Mouse (Mus musculus): ENCODE results near the gene Fkbp10. TPM values are rescaled to one million over a fixed set of nuclear protein-coding genes. Genes with fewer than 3 reads are reported as not detected.

Fkbp10 gene
- polyA plus RNA-seq, 1 experiment: 10.0 TPM

GRCm38 (mm10) chr11:100441797-100442196 is 26.3 kb downstream of the Fkbp10 start, which contains the start of the genes Nt5c3b and Klhl10:
Gene Nt5c3b (minus strand): TSS chr11:100441808.
Gene Klhl10 (plus strand): TSS chr11:100441917.
- Histone ChIP-seq H3K4me1 (ENCODE audit: control insufficient read depth, insufficient read depth, insufficient read length, low read length) (peaks cover 4% of the 10 kb centered on the region; the same call in 1 of the 2 replicates), H3K27me3 (ENCODE audit: control insufficient read depth, insufficient read depth, low read length) (no peaks in the 10 kb centered on the region), H3K27ac (ENCODE audit: insufficient read depth, low read depth, low read length) (no peak within 1 kb of the TSS), H3K36me3 (ENCODE audit: control insufficient read depth, insufficient read depth, low read length) (no peaks in the 10 kb centered on the region), H3K4me3 (ENCODE audit: low read depth, low read length) (peak within 1 kb of the TSS; percentile 74)
- WGBS: 86% methylated on average over 8 of the region's 8 CpGs
- TF ChIP-seq CTCF (IDR thresholded peaks at IDR 0.05; ENCODE audit: extremely low read depth, insufficient read length, insufficient replicate concordance, low read depth, low read length): no peak
- no peak for TF ChIP-seq POLR2A (IDR thresholded peaks at IDR 0.05; ENCODE audit: low read depth, low read length)

DNA sequence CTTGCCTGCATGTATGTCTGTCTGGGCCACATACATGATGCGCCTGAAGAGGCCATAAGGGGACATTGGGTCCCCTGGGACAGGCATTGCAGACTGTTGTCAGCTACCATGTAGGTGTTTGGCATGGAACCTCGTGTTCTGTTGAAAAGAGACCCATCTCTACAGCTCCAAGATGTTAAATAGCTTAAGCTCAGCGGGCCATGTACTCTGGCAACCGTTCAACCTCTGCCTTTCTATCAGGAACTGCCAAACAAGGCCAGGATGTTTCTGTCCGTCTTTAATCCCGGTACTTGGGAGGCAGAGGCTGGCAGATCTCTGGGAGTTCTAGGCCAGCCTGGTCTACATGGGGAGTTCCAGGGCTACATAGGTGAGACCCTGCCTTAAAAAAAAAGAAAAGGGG is 27.1 kb downstream of the Fkbp10 start:
- 86% methylated on average over 6 of the region's 6 CpGs for WGBS
- no peaks in the 10 kb centered on the region for H3K27me3 ChIP-seq (ENCODE audit: control insufficient read depth, insufficient read depth, low read length)
- TF ChIP-seq POLR2A (IDR thresholded peaks at IDR 0.05; ENCODE audit: low read depth, low read length) (no peak), CTCF (IDR thresholded peaks at IDR 0.05; ENCODE audit: extremely low read depth, insufficient read length, insufficient replicate concordance, low read depth, low read length) (no peak)

DNA sequence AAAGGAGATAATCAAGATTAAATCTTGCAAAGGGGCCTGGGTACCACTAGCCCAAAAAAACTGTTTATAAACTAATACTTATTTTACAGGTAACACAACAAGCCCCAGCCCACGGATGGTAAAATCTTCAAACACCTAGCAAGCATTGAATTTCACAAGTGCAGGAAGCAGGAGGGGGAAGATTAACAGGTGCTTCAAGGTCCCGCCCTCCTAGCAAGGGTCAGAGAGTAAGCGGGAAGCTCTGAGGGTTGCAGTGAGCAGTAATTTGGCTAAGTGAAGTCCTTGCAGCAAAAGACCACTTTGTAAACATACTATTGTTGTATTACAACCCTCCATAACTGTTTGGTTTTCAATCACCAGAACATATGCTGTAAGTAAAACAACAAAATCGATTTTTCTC is 41.8 kb downstream of the Fkbp10 start:
- Histone ChIP-seq H3K36me3 (ENCODE audit: control insufficient read depth, insufficient read depth, low read length) (peaks cover 10% of the 10 kb centered on the region), H3K4me1 (ENCODE audit: control insufficient read depth, insufficient read depth, insufficient read length, low read length) (no peaks in the 10 kb centered on the region), H3K27me3 (ENCODE audit: control insufficient read depth, insufficient read depth, low read length) (no peaks in the 10 kb centered on the region), H3K4me3 (ENCODE audit: low read depth, low read length) (no peak overlapping the region), H3K27ac (ENCODE audit: insufficient read depth, low read depth, low read length) (no peak overlapping the region)
- WGBS: 35% methylated on average over 4 of the region's 4 CpGs
- no peak for TF ChIP-seq POLR2A (IDR thresholded peaks at IDR 0.05; ENCODE audit: low read depth, low read length)
- no peak for TF ChIP-seq CTCF (IDR thresholded peaks at IDR 0.05; ENCODE audit: extremely low read depth, insufficient read length, insufficient replicate concordance, low read depth, low read length)

More for the DNA sequence above, 27.1 kb downstream of the Fkbp10 start:
- no peak overlapping the region for H3K27ac ChIP-seq (ENCODE audit: insufficient read depth, low read depth, low read length)
- H3K4me1 ChIP-seq (ENCODE audit: control insufficient read depth, insufficient read depth, insufficient read length, low read length): peaks cover 4% of the 10 kb centered on the region; the same call in 1 of the 2 replicates
- H3K4me3 ChIP-seq (ENCODE audit: low read depth, low read length): no peak overlapping the region
- H3K36me3 ChIP-seq (ENCODE audit: control insufficient read depth, insufficient read depth, low read length): no peaks in the 10 kb centered on the region

DNA sequence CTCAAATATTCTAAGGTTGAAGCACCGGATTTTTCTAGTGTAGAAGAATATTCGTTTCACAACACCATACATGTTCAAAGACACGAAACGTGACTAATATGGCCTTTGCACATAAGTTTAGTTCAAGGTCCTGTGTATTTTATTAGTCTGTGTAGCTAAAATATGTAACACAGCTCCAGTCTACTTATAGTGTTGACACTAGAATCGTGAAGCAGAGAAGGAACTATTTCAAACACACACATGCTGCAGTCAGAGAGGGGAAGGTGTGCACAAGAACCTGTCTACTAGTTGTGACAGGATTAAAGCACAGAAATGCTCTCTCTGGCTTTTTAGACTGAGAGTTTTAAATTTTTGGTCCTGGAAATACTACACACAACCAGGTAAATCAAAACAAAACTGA is 42.2 kb downstream of the Fkbp10 start:
- WGBS: 37% methylated on average over 5 of the region's 5 CpGs
- Histone ChIP-seq H3K4me3 (ENCODE audit: low read depth, low read length) (no peak overlapping the region), H3K27ac (ENCODE audit: insufficient read depth, low read depth, low read length) (no peak overlapping the region), H3K4me1 (ENCODE audit: control insufficient read depth, insufficient read depth, insufficient read length, low read length) (no peaks in the 10 kb centered on the region), H3K27me3 (ENCODE audit: control insufficient read depth, insufficient read depth, low read length) (no peaks in the 10 kb centered on the region), H3K36me3 (ENCODE audit: control insufficient read depth, insufficient read depth, low read length) (peaks cover 12% of the 10 kb centered on the region)
- TF ChIP-seq POLR2A (IDR thresholded peaks at IDR 0.05; ENCODE audit: low read depth, low read length): no peak
- no peak for TF ChIP-seq CTCF (IDR thresholded peaks at IDR 0.05; ENCODE audit: extremely low read depth, insufficient read length, insufficient replicate concordance, low read depth, low read length)

GRCm38 (mm10) chr11:100462699-100463098 is 47.2 kb downstream of the Fkbp10 start:
- Histone ChIP-seq H3K4me1 (ENCODE audit: control insufficient read depth, insufficient read depth, insufficient read length, low read length) (no peaks in the 10 kb centered on the region), H3K4me3 (ENCODE audit: low read depth, low read length) (no peak overlapping the region), H3K27me3 (ENCODE audit: control insufficient read depth, insufficient read depth, low read length) (no peaks in the 10 kb centered on the region), H3K27ac (ENCODE audit: insufficient read depth, low read depth, low read length) (no peak overlapping the region), H3K36me3 (ENCODE audit: control insufficient read depth, insufficient read depth, low read length) (peaks cover 18% of the 10 kb centered on the region)
- WGBS: 90% methylated on average over 10 of the region's 10 CpGs
- TF ChIP-seq CTCF (IDR thresholded peaks at IDR 0.05; ENCODE audit: extremely low read depth, insufficient read length, insufficient replicate concordance, low read depth, low read length) (no peak), POLR2A (IDR thresholded peaks at IDR 0.05; ENCODE audit: low read depth, low read length) (no peak)

DNA sequence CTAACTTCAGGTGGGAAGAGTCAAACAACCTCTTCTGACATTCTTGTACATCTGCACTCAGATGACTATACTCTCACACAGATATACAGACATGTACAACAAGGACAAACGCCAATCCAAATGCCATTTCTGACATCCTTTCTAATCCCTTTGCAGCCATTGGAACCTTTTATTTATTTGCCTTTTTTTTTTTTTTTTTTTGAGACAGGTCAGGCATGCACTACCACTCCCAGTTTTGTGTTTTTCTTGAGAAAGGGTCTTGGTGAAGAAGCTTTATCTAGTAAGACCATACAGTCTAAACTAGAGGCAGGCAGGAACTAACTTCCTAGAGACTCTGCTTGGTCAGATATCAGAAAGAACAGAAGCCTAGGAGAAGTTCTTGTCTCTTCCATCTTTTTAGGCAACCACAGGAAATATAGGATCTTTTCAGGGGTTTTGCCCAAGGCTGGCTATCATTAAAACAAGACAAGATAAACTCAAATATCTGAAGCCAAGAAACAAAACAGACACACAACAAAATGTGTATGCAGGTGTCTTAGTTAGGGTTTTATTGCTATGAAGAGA is 49.8 kb downstream of the Fkbp10 start:
- H3K27me3 ChIP-seq (ENCODE audit: control insufficient read depth, insufficient read depth, low read length): no peaks in the 10 kb centered on the region
- WGBS: 86% methylated on average over 1 of the region's 1 CpGs
- TF ChIP-seq POLR2A (IDR thresholded peaks at IDR 0.05; ENCODE audit: low read depth, low read length) (no peak), CTCF (IDR thresholded peaks at IDR 0.05; ENCODE audit: extremely low read depth, insufficient read length, insufficient replicate concordance, low read depth, low read length) (no peak)

DNA sequence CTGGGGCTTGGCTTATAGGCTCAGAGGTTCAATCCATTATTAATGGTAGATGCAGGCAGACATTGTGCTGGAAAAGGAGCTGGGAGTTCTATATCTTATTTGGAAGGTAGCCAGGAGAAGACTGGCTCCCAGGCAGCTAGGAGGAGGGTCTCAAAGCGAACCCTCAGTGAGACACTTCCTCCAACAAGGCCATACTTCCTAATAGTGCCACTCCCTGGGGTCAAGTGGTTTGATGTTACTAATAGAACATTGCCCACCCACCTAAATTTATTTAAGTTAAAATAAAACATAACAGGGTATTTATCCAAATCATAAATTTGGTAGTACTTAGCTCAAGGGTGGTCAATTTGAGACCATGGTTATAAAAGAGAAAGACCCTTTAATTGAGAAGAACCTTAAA is 50.3 kb downstream of the Fkbp10 start:
- no peaks in the 10 kb centered on the region for H3K4me1 ChIP-seq (ENCODE audit: control insufficient read depth, insufficient read depth, insufficient read length, low read length)
- 89% methylated on average over 1 of the region's 1 CpGs for WGBS
- TF ChIP-seq CTCF (IDR thresholded peaks at IDR 0.05; ENCODE audit: extremely low read depth, insufficient read length, insufficient replicate concordance, low read depth, low read length): no peak
- no peak for TF ChIP-seq POLR2A (IDR thresholded peaks at IDR 0.05; ENCODE audit: low read depth, low read length)
- no peak overlapping the region for H3K27ac ChIP-seq (ENCODE audit: insufficient read depth, low read depth, low read length)
- peaks cover 16% of the 10 kb centered on the region for H3K36me3 ChIP-seq (ENCODE audit: control insufficient read depth, insufficient read depth, low read length)
- H3K4me3 ChIP-seq (ENCODE audit: low read depth, low read length): no peak overlapping the region
- H3K27me3 ChIP-seq (ENCODE audit: control insufficient read depth, insufficient read depth, low read length): no peaks in the 10 kb centered on the region

More for the DNA sequence above, 49.8 kb downstream of the Fkbp10 start:
- Histone ChIP-seq H3K27ac (ENCODE audit: insufficient read depth, low read depth, low read length) (no peak overlapping the region), H3K4me3 (ENCODE audit: low read depth, low read length) (no peak overlapping the region), H3K36me3 (ENCODE audit: control insufficient read depth, insufficient read depth, low read length) (peaks cover 18% of the 10 kb centered on the region), H3K4me1 (ENCODE audit: control insufficient read depth, insufficient read depth, insufficient read length, low read length) (no peaks in the 10 kb centered on the region)
